Mouse (Mus musculus) adrenal gland, adult 18-20 months (tissue): ENCODE results near the gene Tfeb. TPM values are rescaled to one million over a fixed set of nuclear protein-coding genes. Genes with fewer than 3 reads are reported as not detected.
A peak's percentile ranks its signal among the peaks of the same experiment; 100 is the strongest.

ENCODE experiments used
- DNase-seq, 2 experiments: peaks; one replicate each; pipeline ENCODE4 v3.0.0; 2021 to 2022; ENCODE audit warnings: low spot score in 2 of 2
- long read RNA-seq, 2 experiments: library from polyadenylated mRNA; stranded (forward); transcript quantifications; one replicate each; pipeline ENCODE4 v2.0.0; 2021
- total RNA-seq, 2 experiments: library from RNA; stranded (reverse); gene quantifications; 1 replicate in 1 of 2; 2 replicates in 1 of 2; pipeline ENCODE4 v1.2.3; 2021

Tfeb gene
- total RNA-seq, result 10 to 100 TPM; 12.4 to 16.0 TPM
- long read RNA-seq, experiment 1, transcript Tfeb-202 (9 exons, 2,342 nt), result major isoform, 15 of 18 reads
- long read RNA-seq, experiment 1, partial matches to known transcripts, result 3 of 18 reads
- long read RNA-seq, experiment 1, other reads (novel, unspliced or antisense), result 0 of 18 reads
- long read RNA-seq, experiment 2, transcript Tfeb-202 (9 exons, 2,342 nt), result major isoform, 25 of 35 reads
- long read RNA-seq, experiment 2, partial matches to known transcripts, result 3 of 35 reads
- long read RNA-seq, experiment 2, other reads (novel, unspliced or antisense), result 4 of 35 reads

DNA sequence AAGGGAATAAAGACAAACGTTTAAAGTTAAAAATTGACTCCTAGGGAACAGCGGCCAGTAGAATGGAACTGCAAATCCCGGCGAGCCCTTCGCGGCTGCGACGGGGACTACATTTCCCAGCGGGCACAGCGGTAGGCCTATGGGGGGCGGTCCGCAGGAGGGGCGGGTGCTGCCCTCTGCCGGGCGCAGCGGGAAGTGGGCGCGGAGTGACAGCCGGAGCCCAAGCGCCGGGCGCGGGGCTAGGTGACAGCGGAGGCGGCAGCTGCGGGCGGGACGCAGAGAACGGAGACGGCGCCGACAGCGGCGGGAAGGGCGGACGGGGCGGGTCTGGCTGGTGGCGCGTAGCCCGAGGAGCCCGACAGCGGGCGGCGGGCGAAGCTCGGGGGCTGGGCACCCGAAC is at the start of gene Tfeb:
Tfeb (plus strand) TSS at position 175 of the 400 bp plus-strand sequence.
- DNase-seq, result peak; percentile 99

DNA sequence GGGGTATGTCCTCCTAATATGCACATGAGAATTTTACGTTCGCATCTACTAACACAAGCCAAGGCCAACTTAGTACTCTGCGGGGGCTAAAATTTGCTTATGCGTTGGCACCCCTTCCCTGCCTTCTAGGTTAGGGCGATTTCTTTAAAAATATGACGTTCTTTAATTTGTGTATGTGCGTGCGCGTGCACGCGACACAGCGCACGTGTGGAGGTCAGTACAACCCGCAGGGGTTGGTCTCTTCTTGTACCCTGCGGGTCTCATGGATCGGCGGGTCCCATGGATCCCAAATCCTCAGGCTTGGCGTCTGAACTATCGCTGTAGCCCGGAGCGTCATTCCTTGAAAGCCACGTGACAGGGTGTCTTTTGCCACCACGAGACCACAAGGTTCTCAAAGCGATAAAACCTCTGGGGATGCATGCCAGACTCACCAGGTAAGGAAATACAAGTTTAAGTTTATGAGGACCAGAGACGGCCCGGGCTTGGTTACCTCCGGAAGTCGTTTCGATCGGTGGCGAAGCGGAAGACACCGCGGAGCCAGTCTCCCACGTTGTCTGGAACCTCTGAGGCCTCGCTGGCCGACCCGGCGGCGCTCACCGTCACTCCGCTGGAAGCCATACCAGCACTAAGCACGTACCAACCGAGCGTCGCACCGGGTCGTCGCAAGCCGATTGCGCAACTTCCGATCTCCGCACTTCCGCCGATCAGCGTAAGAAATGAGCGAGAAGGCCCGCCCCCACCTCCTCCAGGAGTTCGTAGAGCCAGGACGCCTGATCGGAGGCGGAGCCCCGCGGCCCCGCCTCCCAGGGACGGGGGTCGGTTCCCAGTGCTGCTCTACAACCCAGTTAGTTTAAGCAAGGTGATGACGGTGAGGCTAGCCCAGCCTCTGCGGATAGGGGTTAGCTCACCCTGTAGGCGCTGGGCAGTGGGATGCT is 49.2 kb upstream of the Tfeb start:
- peak; percentile 89 to 90 for DNase-seq

DNA sequence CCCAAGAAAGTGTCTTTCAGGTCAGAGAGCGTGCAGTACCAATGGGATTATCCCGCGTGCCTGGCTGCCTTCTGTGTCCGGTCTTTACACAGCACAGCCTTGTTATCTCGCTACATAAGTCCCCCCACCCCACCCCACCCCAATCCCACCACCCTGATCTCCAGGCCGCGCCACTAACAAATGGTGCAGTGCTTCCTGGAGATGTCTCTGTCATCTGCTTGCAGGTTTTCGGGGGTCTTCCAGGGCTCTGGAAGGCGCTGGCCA is 48.6 kb upstream of the Tfeb start, which contains the start of gene Tomm6:
Tomm6 (minus strand) TSS at position 43 of the 264 bp plus-strand sequence.
- DNase-seq, result no peak

DNA sequence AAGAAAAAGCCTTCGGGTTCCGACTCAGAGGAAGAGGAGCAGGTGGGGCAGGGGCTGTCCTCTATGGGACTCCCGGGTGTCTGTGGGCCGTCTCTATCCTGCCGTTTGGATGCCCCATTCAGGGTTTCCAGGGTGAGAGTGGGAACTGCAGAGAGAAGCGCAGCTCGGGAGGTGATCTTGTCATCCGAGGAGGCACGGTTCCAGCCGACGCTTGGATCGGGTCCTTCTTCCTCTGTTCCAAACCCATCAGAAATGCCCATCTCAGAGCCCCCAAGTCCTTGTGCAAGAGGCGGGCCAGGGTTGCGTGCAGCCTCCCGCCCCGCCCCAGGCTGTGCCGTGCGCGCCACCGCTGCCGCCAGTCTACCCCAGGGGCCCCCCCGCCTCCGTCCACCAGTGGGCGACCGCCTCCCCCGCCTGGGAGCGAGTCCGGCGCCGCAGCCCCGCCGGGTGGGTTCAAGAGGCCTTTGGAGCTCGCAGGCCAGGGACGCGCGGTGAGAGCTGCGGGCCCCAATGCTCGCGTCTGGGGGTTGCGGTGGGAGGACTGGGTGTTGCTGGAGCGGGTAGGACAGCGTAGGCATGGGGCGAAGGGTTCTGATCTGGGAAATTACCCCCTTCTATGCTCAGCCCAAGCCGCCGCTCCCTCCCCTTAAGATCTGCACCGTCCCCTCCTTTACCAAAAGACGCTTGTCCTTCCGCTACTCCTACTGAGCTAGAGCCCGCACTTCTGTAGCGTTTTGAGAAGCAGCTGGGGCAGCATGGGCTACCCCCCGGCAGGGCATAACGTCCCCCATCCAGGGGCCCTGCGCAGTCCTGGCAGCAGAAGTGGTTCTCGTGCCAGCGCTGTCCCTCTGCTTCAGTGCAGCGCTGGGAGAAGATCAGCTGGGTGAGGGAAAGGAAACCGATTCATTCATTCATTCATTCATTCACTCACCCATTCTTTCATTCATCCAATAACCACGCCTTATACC is 47.9 kb upstream of the Tfeb start, which contains the start of gene Frs3:
Frs3 (plus strand) TSS at position 423 of the 968 bp plus-strand sequence.
- peak; percentile 69 to 76 for DNase-seq

DNA sequence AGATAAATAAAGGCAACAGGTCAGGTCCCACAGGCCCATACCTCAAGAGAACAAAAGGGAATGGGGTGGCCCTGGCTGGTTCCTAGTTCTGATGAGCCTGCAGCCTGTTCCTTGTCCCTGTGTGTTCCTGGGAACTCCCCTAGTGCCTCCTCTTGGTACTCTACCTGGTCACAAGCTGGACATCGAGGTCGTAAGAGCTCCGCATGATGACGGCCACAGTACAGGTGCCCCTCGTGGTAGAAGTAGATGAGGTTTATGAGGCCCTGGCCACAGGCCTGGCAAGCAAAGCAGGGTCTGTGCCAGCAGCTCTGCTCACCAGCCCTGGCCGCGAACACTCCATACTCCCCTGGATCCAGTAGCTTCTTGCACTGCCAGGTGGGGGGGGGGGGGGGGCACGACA is 46.9 kb upstream of the Tfeb start:
- no peak for DNase-seq

DNA sequence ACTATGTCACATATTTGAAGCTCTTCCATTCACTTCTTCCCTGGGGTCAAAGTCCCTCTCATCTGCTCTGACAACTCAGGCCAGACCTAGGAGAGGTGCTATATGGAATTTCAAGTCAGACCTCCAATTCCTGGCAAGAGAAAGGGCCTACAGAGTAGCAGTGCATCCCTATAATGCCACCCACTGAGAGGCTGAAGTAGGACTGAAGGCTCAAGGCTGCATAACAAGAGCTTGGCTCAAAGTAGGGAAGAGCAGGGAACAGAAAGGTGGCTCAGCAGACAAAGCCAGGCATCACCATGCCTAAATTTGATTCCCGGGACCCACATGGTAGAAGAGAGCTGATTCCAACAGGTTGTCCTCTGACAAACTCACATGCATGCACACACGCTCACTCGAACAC is 45.2 kb upstream of the Tfeb start:
- DNase-seq, result no peak

DNA sequence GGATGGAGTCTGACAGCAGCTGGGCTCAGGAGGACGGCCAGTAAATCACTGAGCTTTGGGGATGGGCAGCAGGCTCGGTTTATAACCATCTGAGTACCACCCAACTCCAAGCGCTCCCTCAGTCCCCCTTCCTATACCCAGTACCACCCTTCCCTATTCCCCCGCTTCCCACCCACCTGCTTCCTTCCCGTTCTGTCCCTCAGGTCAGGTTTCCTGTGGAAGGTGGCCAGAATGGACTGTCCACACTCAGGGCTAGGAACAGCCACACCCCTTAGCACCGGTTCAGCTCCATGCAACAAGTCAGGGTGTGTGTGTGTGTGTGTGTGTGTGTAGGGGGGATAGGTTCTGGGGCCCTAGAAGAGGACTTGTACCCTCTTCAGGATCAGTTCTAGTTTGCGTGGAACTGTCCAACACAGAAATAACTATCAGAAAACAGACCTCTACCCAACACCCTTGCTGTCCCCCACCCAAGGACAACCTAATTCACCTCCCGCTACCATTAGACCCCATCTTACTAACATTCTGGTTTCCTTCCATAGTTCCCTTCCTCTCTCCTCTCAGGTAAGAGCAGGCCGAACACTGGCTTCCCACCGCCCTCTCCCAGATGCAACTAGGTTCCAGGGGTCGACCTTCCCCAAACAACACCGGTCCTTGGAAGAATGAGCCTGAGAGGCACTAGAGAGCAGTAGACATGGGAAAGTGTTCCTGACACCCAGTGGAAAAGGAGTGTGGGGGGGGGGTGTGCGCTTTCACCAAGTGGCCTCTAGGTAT is 43.0 kb upstream of the Tfeb start:
- DNase-seq, result no peak

DNA sequence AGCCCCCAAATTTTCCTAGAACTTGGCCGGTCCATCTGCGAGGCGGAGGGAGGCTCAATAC is 42.6 kb upstream of the Tfeb start, which contains the start of gene Gm21981:
Gm21981 (minus strand) TSS at position 14 of the 61 bp plus-strand sequence.
- DNase-seq, result no peak

DNA sequence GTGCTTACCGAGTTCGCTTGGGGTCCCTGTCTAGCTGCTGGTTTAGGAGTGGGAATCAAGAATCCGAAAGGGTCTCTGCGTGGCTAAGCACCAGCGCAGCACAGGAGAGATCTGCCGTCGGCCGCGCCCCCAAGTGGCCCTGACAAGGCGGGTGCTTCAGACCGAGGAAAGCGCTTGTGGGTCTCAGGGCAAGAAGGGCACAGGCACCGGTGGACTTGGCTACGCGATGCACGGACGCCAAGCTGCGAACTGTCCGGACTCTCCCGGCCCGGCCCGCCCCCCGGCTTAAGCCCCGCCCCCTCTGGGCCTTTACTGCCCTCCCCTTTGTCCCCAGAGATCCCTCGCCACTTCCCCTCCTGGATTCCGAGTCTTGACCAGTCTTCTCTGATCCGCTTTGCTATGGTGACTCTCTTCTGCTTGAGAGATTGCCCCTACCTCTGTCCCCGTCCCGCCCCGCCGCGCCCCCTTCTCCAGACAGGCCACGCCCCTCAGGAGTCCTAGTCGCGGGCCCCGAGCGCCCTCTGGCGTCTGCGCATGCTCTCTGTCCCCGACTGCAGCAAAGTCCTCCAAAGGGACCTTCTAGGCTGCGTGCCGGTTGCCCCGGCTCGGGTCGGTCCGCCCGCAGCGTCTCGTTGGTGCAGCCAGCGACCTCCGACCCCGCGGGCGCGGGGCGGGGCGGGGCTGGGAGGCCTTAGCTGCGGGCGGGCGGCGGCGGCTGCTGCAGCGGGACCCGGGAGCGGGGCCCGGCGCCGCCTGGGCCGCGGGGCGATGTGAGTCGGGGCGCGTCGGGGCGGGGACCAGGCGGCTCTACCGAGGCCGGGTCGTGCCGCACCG is 42.1 kb upstream of the Tfeb start, which contains the start of gene Prickle4:
Prickle4 (minus strand) TSS at position 234 of the 834 bp plus-strand sequence.
- peak; percentile 99 for DNase-seq

DNA sequence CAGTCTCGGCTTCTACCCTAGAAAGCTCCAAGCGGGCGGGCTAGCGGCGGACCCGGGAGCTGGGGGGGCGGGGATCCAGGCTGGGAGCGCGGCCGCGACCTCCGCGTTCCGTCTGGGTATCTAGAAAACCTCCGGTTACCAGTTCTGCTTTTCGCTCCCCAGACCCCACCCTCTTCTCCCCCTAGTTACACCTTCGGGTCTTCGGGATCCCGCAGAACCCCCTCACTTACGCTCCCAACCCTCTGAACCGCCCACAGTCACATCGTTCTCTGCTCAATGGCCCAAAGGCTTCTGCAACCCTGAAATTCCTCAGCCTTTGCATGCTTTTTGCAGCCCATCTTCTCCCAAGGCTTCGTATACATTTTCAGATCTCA is 41.5 kb upstream of the Tfeb start:
- DNase-seq, result no peak

DNA sequence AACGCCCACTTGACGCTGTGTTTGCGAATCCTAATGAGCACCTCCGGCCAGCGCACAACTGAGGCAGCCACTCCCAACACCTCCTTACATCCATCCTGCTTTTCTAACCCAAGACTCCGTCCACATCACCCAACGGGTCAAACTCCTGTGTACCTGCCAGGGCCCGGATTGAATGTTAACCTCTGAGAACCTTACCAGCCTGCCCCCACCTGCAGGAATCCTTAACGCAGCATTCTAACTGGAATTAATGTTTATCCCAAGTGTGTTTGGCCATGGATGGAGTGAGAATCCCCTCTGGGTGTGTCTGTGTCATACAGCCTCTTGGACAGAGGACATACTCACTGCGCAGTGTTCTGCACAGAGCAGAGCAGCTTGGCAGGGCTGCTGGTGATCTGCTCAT is 38.7 kb upstream of the Tfeb start:
- no peak for DNase-seq

DNA sequence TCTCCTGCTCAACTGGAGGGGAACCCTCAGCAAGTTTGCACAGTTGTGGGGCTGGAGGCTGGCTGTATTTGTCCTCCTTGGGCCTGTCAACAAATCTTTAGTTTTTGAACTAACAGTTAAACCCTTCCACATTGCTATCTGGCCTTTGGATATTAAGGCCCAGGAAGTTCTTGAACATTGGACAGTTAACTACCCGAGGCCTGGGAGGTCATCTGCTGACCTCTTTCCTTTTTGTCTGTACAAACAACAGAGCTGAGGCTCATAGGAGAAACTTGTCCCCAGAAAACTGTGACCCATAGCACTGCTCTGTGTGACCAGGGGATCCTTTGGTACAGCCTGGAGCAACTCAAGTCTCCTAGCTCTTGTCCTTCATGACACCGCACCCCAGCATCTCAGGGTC is 37.8 kb upstream of the Tfeb start:
- no peak for DNase-seq

DNA sequence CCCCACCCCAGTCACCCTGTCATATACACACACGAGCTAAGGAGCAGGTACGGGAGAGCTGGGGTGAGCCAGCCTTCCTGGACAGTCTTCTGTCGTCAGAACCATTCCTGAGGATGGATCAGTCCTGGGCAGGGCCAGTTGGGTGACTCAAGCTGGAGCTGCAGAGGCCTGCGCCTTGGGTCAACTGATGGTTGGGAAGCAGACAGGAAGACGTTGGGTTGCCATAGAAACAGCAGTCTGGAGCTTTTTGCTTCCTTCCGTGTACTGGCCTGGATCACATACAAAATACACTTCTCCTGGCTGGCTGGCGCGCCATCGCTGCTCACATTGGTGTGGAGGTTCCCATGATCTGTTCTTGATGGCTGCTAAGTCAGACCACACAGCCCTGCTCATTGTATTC is 35.0 kb upstream of the Tfeb start:
- DNase-seq, result no peak

DNA sequence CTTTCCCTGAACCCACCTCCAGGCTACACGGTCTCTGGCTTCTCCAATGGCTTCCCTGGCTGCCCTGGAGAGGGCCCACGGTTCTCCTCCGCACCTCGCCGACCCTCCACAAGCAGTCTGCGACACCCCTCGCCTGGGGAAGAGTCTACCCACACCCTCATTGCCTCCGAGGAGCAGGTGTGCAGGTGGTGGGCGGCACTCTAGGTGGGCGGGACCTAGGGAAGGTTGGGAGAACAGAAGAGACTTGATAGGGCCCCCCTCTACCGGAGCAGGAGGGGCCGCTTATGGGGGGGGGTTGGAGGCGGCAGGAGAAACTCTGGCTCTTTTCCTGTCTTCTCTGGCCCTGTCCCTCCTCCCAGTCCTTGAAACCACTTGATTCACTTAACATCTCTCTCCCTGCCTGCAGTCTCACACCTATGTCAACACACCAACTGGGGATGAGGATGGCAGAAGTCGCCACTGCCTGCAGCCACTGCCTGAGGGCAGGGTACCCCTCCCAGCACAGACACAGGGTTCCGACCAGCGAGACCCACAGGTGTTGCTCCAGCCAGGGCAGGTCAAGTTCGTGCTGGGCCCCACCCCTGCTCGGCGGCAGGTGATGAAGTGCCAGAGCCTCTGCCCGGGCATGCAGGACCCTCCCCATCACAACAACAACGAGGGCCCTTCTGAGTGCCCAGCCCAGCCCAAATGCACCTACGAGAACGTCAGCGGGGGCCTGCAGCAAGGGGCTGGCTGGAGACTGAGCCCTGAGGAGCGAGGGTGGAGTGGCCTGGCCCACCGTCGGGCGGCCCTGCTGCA is 34.1 kb upstream of the Tfeb start:
- no peak for DNase-seq

DNA sequence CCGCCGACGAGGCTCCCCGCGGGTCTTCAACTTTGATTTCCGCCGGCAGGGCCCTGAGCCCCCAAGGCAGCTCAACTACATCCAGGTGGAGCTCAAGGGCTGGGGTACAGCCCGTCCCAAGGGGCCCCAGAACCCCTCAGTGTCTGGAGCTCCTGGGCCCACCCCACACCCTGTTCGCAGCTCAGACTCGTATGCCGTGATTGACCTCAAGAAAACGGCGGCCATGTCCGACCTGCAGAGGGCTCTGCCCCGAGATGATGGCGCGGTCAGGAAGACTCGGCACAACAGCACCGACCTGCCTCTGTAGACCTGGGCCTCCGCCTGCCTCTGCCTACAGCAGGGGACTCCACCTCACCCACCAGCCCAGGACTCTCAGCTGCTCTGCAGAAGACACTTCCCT is 33.3 kb upstream of the Tfeb start:
- DNase-seq, result no peak

DNA sequence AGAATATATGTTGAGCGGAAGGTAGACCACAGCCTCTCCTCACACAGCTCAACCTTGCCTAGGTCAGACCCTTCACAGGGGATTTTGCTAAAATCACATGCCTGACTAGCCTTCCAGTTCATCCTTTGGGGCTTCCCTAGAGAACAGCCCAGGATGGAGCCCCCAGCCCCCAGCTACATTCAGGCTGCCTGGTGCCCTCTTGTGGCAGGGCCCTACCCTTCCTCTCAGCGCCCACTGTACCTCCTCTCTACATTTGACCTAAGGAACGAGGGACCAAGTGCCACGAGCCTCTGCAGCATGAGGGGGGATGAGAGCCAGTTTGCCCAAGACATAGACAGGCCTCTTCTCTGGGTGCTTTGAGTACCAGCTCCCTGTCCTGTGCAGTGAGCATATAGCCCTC is 32.1 kb upstream of the Tfeb start:
- DNase-seq, result no peak

DNA sequence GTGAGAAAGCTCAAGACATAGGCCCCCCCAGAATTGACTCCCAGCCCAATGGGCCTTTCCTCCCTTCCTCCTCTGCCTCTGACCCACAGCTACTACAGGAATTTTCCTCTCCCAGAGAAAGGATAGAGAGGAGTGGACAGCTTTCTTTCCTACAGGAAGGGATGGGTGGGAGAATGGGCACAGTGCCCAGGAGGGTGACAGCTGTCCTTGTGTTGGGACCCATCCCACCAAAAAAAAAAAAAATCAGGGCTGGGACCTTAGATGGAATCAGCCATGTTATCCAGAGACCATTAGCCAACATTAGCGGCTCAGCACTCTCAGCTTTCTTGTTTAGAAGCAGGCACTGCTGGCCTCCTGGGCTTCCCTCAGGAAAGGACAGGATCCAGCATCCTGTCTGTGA is 30.6 kb upstream of the Tfeb start:
- DNase-seq, result no peak

DNA sequence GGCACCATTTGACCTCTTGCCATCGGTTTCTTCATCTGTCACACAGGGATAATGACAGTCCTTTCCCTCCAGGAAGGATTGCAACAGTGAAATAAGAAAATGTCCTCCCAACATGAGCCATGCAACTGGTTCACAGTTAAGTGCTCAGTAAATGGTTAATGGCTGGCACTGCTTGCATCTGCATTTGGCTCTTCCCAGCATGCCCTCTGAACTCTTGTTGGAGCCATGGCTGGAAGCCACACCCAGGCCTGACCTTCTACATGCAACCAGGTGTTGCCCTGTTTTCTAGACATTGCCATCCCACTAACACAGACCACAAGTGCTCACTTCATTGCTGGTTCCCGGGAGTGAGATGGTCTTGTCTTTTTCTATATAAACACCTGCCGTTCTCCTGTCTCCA is 28.9 kb upstream of the Tfeb start:
- no peak for DNase-seq

DNA sequence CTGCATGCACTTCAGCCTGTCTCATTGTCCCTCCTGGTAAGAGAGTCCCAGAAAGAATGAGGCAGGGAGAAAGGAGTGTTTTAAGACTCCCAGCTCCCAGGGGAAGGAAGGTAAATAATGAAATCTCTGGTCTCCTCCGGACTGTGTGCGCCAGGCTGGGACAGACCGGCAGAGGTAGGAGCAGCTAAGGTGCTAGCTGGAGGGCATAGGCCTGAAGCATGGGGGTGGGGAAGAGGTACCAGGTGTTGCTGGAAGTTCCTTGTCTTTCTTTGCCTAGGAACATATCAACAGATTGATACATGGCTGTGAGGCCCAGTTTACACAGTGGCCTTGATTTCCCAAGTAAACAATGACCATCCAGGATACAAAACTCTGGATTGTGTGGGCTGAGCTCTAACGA is 27.9 kb upstream of the Tfeb start:
- DNase-seq, result no peak
